Mouse (Mus musculus): Measurements from ENCODE around the gene Rpl18. TPM values are rescaled to one million over a fixed set of nuclear protein-coding genes. Genes with fewer than 3 reads are reported as not detected.
A peak's percentile ranks its signal among the peaks of the same experiment; 100 is the strongest.

Gene Rpl18
- polyA plus RNA-seq, 1 experiment from 2014 or later, result 1,157 TPM

GRCm38 (mm10) chr7:45733477-45733876 is 18.2 kb downstream of the Rpl18 start:
- no peak overlapping the region for H3K9ac ChIP-seq (ENCODE audit: low read depth, low read length)
- no peaks in the 10 kb centered on the region for H3K27me3 ChIP-seq (replicated peaks; ENCODE audit: control insufficient read depth, insufficient read depth, low read length)
- no peak overlapping the region for H3K4me3 ChIP-seq (ENCODE audit: low read length)
- WGBS, result 78% methylated on average over 5 of the region's 5 CpGs
- H3K4me1 ChIP-seq (ENCODE audit: control insufficient read depth, insufficient read depth, low read length), result peaks cover 23% of the 10 kb centered on the region
- H3K36me3 ChIP-seq (ENCODE audit: control insufficient read depth, insufficient read depth, low read length), result no peaks in the 10 kb centered on the region
- no peak overlapping the region for H3K4me2 ChIP-seq (ENCODE audit: low read depth, low read length)
- ATAC-seq, result no peak
- H3K27ac ChIP-seq (ENCODE audit: low read length), result no peak overlapping the region
- H3K9me3 ChIP-seq (ENCODE audit: control insufficient read depth, low read length), result no peaks in the 10 kb centered on the region

- no peak overlapping the region for H3K9ac ChIP-seq (ENCODE audit: low read depth, low read length)
- H3K4me3 ChIP-seq (ENCODE audit: low read length), result no peak overlapping the region
- 0 out of 2 replicates have a peak, but pooled peaks cover 3% of the 10 kb centered on the region for H3K4me1 ChIP-seq (ENCODE audit: control insufficient read depth, insufficient read depth, low read length)
- H3K27ac ChIP-seq (ENCODE audit: low read length), result no peak overlapping the region
- peak; percentile 85 for ATAC-seq
- no peaks in the 10 kb centered on the region for H3K9me3 ChIP-seq (ENCODE audit: control insufficient read depth, low read length)
- no peaks in the 10 kb centered on the region for H3K27me3 ChIP-seq (replicated peaks; ENCODE audit: control insufficient read depth, insufficient read depth, low read length)
- WGBS, result 8% methylated on average over 9 of the region's 9 CpGs
- no peaks in the 10 kb centered on the region for H3K36me3 ChIP-seq (ENCODE audit: control insufficient read depth, insufficient read depth, low read length)
- no peak overlapping the region for H3K4me2 ChIP-seq (ENCODE audit: low read depth, low read length)
These were observed 24.0 kb downstream of the Rpl18 start for GRCm38 (mm10) chr7:45739162-45739763.

- Histone ChIP-seq H3K27me3 (replicated peaks; ENCODE audit: control insufficient read depth, insufficient read depth, low read length) (no peaks in the 10 kb centered on the region), H3K9ac (ENCODE audit: low read depth, low read length) (no peak overlapping the region), H3K4me1 (ENCODE audit: control insufficient read depth, insufficient read depth, low read length) (0 out of 2 replicates have a peak, but pooled peaks cover 3% of the 10 kb centered on the region), H3K9me3 (ENCODE audit: control insufficient read depth, low read length) (no peaks in the 10 kb centered on the region), H3K36me3 (ENCODE audit: control insufficient read depth, insufficient read depth, low read length) (no peaks in the 10 kb centered on the region), H3K27ac (ENCODE audit: low read length) (no peak overlapping the region), H3K4me3 (ENCODE audit: low read length) (no peak overlapping the region), H3K4me2 (ENCODE audit: low read depth, low read length) (no peak overlapping the region)
- ATAC-seq, result 0 out of 2 replicates have a peak, but pooled peaks have one; percentile 2
- 72% methylated on average over 10 of the region's 10 CpGs for WGBS
These were observed 24.6 kb downstream of the Rpl18 start for GRCm38 (mm10) chr7:45739820-45740219.

- no peak overlapping the region for H3K27ac ChIP-seq (ENCODE audit: low read length)
- 84% methylated on average over 12 of the region's 12 CpGs for WGBS
- 0 out of 2 replicates have a peak, but pooled peaks cover 3% of the 10 kb centered on the region for H3K4me1 ChIP-seq (ENCODE audit: control insufficient read depth, insufficient read depth, low read length)
- no peak overlapping the region for H3K4me3 ChIP-seq (ENCODE audit: low read length)
- H3K9me3 ChIP-seq (ENCODE audit: control insufficient read depth, low read length), result no peaks in the 10 kb centered on the region
- H3K36me3 ChIP-seq (ENCODE audit: control insufficient read depth, insufficient read depth, low read length), result no peaks in the 10 kb centered on the region
- no peak for ATAC-seq
- no peak overlapping the region for H3K4me2 ChIP-seq (ENCODE audit: low read depth, low read length)
- no peak overlapping the region for H3K9ac ChIP-seq (ENCODE audit: low read depth, low read length)
- no peaks in the 10 kb centered on the region for H3K27me3 ChIP-seq (replicated peaks; ENCODE audit: control insufficient read depth, insufficient read depth, low read length)
These were observed 26.1 kb downstream of the Rpl18 start for GRCm38 (mm10) chr7:45741308-45741707.

- Histone ChIP-seq H3K4me3 (ENCODE audit: low read length) (peak overlapping the region; percentile 33), H3K27me3 (replicated peaks; ENCODE audit: control insufficient read depth, insufficient read depth, low read length) (no peaks in the 10 kb centered on the region), H3K9ac (ENCODE audit: low read depth, low read length) (peak overlapping the region; percentile 40), H3K9me3 (ENCODE audit: control insufficient read depth, low read length) (no peaks in the 10 kb centered on the region; the same call in 1 of the 2 replicates), H3K27ac (ENCODE audit: low read length) (no peak overlapping the region), H3K36me3 (ENCODE audit: control insufficient read depth, insufficient read depth, low read length) (no peaks in the 10 kb centered on the region), H3K4me1 (ENCODE audit: control insufficient read depth, insufficient read depth, low read length) (0 out of 2 replicates have a peak, but pooled peaks cover 3% of the 10 kb centered on the region), H3K4me2 (ENCODE audit: low read depth, low read length) (peak overlapping the region; percentile 46)
- 41% methylated on average over 11 of the region's 11 CpGs for WGBS
- ATAC-seq, result 0 out of 2 replicates have a peak, but pooled peaks have one; percentile 26
These were observed 26.5 kb downstream of the Rpl18 start for GRCm38 (mm10) chr7:45741777-45742176.

GRCm38 (mm10) chr7:45742338-45742737 is 27.1 kb downstream of the Rpl18 start:
- Histone ChIP-seq H3K27ac (ENCODE audit: low read length) (no peak overlapping the region), H3K36me3 (ENCODE audit: control insufficient read depth, insufficient read depth, low read length) (no peaks in the 10 kb centered on the region), H3K4me3 (ENCODE audit: low read length) (peak overlapping the region; percentile 33), H3K9me3 (ENCODE audit: control insufficient read depth, low read length) (no peaks in the 10 kb centered on the region; the same call in 1 of the 2 replicates), H3K27me3 (replicated peaks; ENCODE audit: control insufficient read depth, insufficient read depth, low read length) (no peaks in the 10 kb centered on the region), H3K4me1 (ENCODE audit: control insufficient read depth, insufficient read depth, low read length) (0 out of 2 replicates have a peak, but pooled peaks cover 3% of the 10 kb centered on the region), H3K4me2 (ENCODE audit: low read depth, low read length) (peak overlapping the region; percentile 46), H3K9ac (ENCODE audit: low read depth, low read length) (peak overlapping the region; percentile 40)
- ATAC-seq, result no peak
- WGBS, result 33% methylated on average over 19 of the region's 19 CpGs

- no peaks in the 10 kb centered on the region for H3K36me3 ChIP-seq (ENCODE audit: control insufficient read depth, insufficient read depth, low read length)
- H3K4me1 ChIP-seq (ENCODE audit: control insufficient read depth, insufficient read depth, low read length), result peaks cover 5% of the 10 kb centered on the region; the same call in 1 of the 2 replicates
- WGBS, result 34% methylated on average over 2 of the region's 2 CpGs
- no peak overlapping the region; the same call in 1 of the 2 replicates for H3K9ac ChIP-seq (ENCODE audit: low read depth, low read length)
- ATAC-seq, result peak; percentile 75
- no peak overlapping the region for H3K4me2 ChIP-seq (ENCODE audit: low read depth, low read length)
- H3K4me3 ChIP-seq (ENCODE audit: low read length), result no peak overlapping the region
- H3K9me3 ChIP-seq (ENCODE audit: control insufficient read depth, low read length), result no peaks in the 10 kb centered on the region; the same call in 1 of the 2 replicates
- H3K27me3 ChIP-seq (replicated peaks; ENCODE audit: control insufficient read depth, insufficient read depth, low read length), result no peaks in the 10 kb centered on the region
- H3K27ac ChIP-seq (ENCODE audit: low read length), result no peak overlapping the region
These were observed 29.1 kb downstream of the Rpl18 start for GRCm38 (mm10) chr7:45744387-45744786.

GRCm38 (mm10) chr7:45746518-45746917 is 31.3 kb downstream of the Rpl18 start:
- Histone ChIP-seq H3K9me3 (ENCODE audit: control insufficient read depth, low read length) (no peaks in the 10 kb centered on the region; the same call in 1 of the 2 replicates), H3K4me3 (ENCODE audit: low read length) (no peak overlapping the region), H3K9ac (ENCODE audit: low read depth, low read length) (no peak overlapping the region), H3K27me3 (replicated peaks; ENCODE audit: control insufficient read depth, insufficient read depth, low read length) (no peaks in the 10 kb centered on the region), H3K27ac (ENCODE audit: low read length) (no peak overlapping the region), H3K4me2 (ENCODE audit: low read depth, low read length) (no peak overlapping the region), H3K36me3 (ENCODE audit: control insufficient read depth, insufficient read depth, low read length) (no peaks in the 10 kb centered on the region), H3K4me1 (ENCODE audit: control insufficient read depth, insufficient read depth, low read length) (peaks cover 15% of the 10 kb centered on the region)
- 66% methylated on average over 6 of the region's 6 CpGs for WGBS
- ATAC-seq, result no peak

- Histone ChIP-seq H3K4me3 (ENCODE audit: low read length) (no peak overlapping the region), H3K36me3 (ENCODE audit: control insufficient read depth, insufficient read depth, low read length) (no peaks in the 10 kb centered on the region), H3K4me2 (ENCODE audit: low read depth, low read length) (no peak overlapping the region), H3K27ac (ENCODE audit: low read length) (no peak overlapping the region), H3K9ac (ENCODE audit: low read depth, low read length) (no peak overlapping the region), H3K27me3 (replicated peaks; ENCODE audit: control insufficient read depth, insufficient read depth, low read length) (no peaks in the 10 kb centered on the region), H3K9me3 (ENCODE audit: control insufficient read depth, low read length) (no peaks in the 10 kb centered on the region; the same call in 1 of the 2 replicates), H3K4me1 (ENCODE audit: control insufficient read depth, insufficient read depth, low read length) (peaks cover 12% of the 10 kb centered on the region)
- WGBS, result 92% methylated on average over 5 of the region's 5 CpGs
- no peak for ATAC-seq
These were observed 32.2 kb downstream of the Rpl18 start for GRCm38 (mm10) chr7:45747450-45747849.

All from intestine, embryonic 16.5 days (tissue).